Mouse (Mus musculus): ENCODE results near the gene Gck.

Gene Gck

GRCm38 (mm10) chr11:5877421-5877820 lies 72.5 kb downstream of the Gck start:
- no peak for DNase-seq (ENCODE audit: low spot score in 2 of 2)

GRCm38 (mm10) chr11:5873192-5873591 lies 76.7 kb downstream of the Gck start:
- DNase-seq (ENCODE audit: low spot score in 2 of 2): no peak

DNA sequence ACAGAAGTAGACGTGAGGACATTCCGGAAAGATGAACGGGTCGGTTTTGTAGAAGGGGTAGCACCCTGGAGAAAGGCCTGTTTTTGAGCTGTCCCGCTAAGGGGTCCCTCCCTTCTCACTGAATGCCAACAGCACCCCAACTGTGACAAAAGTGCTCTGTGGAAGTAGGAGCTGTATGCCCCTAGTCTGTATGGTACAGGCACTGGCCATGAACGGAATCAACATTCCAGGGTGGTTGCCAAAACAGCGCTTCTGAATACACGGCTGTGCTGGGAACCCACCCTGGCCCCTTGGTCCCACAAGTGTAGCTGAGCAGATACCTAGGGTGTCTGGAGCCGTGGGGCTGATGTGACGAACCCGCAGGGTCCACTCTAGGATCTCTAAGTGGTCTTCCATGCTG lies 77.2 kb downstream of the Gck start:
- no peak for DNase-seq (ENCODE audit: low spot score in 2 of 2)

GRCm38 (mm10) chr11:5870069-5870468 lies 79.8 kb downstream of the Gck start:
- DNase-seq (ENCODE audit: low spot score in 2 of 2): no peak

DNA sequence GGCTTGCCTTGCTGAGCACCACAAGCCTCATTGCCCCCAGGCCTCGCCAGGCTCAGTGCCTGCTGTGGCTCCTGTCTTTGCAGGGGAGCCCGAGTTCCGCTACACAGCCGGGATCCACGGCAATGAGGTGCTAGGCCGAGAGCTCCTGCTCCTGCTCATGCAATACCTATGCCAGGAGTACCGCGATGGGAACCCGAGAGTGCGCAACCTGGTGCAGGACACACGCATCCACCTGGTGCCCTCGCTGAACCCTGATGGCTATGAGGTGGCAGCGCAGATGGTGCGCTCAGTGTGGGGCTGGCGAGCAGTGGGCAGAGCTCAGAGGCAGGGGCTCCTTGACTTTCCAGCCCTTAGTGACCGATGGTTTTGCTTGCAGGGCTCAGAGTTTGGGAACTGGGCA lies 80.5 kb downstream of the Gck start:
- DNase-seq (ENCODE audit: low spot score in 2 of 2): no peak

- DNase-seq (ENCODE audit: low spot score in 2 of 2): no peak
These were observed 81.6 kb downstream of the Gck start for GRCm38 (mm10) chr11:5868324-5868723.

- no peak for DNase-seq (ENCODE audit: low spot score in 2 of 2)
These were observed 82.7 kb downstream of the Gck start for GRCm38 (mm10) chr11:5867196-5867595.

GRCm38 (mm10) chr11:5862394-5863105 lies 87.3 kb downstream of the Gck start:
- DNase-seq (ENCODE audit: low spot score in 2 of 2): no peak

DNA sequence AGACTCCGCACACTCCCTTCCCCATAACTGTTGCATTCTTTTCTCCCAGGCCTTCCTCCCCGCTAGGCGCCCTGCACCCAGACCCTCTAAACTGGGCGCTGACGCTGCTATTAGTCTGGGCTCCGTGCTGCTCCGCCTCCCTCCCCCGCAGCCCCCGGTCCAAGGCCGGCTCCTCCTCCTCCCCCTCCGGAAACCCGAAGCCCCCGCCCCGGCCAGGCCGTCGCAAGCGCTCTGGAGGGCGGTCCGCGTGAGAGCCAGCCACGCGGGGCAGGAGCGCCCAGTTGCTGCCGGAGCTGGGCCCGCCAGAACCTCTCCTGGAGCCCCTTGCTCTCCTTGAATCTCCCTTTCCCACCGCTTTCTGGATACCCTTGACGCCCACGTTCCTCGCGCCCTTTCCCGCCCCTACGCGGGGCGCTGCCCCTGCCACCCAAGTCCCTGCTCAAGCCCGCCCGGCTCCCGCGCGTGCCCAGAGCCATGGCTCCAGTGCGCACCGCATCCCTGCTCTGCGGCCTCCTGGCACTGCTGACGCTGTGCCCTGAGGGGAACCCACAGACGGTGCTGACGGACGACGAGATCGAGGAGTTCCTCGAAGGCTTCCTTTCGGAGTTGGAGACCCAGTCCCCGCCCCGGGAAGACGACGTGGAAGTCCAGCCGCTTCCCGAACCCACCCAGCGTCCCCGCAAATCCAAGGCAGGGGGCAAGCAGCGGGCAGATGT lies 88.0 kb downstream of the Gck start, which contains the start of gene Aebp1:
TSS of gene Aebp1 (plus strand) at position 270 of the 716 bp plus-strand sequence.
- no peak for DNase-seq (ENCODE audit: low spot score in 2 of 2)

- no peak for DNase-seq (ENCODE audit: low spot score in 2 of 2)
These were observed 89.2 kb downstream of the Gck start for GRCm38 (mm10) chr11:5860639-5861038.

- no peak for DNase-seq (ENCODE audit: low spot score in 2 of 2)
These were observed 89.9 kb downstream of the Gck start for GRCm38 (mm10) chr11:5859883-5860550.

DNA sequence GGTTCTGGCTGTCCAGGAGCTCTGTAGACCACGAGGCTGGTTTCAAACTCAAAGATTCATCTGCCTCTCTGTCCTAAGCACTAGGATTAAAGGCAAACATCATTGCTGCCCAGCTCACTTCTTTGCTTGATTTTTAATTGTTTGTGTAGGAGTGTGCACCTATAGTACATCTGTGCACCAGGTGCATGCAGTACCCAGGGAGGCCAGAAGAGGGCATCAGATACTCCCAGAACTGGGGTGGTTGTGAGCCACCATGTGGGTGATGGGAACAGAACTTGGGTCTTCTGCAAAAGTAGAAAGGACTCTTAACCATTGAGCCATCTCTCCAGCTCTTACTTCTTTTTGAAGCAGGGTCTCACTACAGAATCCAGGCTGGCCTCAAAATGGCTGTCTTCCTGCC lies 91.2 kb downstream of the Gck start:
- no peak for DNase-seq (ENCODE audit: low spot score in 2 of 2)

GRCm38 (mm10) chr11:5856479-5857130 lies 93.3 kb downstream of the Gck start:
- no peak for DNase-seq (ENCODE audit: low spot score in 2 of 2)

GRCm38 (mm10) chr11:5855902-5856301 lies 94.0 kb downstream of the Gck start:
- DNase-seq (ENCODE audit: low spot score in 2 of 2): no peak

DNA sequence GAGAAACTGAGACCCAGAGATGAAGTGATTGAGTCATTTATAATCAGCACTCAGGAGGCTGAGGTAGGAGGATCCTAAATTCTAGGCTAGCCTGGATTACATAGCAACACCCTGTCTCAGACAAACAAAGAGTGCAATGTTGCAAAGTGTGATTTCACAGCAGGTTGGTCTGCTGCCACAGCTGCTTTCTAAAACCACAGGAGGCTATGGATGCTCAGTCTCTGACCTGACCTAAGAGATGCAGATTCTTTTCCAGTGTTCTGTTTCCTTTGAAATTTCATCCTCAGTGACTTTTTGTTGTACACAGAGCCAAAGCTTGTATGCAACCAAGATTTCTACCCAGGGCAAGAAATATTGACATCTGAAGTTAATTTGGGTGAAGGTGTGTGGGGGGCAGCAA lies 94.4 kb downstream of the Gck start:
- no peak for DNase-seq (ENCODE audit: low spot score in 2 of 2)

DNA sequence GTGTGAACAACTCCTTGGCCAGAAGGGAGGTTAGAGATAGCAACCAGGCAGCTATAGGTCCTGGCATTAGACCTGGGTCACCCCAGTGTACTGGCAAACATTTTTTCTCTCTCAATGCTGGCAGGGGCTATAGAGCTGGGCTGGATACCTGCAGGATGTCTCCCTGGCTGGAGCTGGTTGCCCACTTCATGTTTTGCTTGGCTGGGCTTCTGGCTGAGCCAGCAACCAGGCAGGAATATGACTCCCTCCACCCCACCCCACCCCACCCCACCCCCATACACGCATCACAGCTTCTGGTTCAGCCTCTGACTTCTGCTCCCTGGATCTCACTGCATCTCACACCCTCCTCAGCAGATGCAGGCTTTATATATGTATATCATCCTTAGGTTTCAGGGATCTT lies 97.6 kb downstream of the Gck start:
- no peak for DNase-seq (ENCODE audit: low spot score in 2 of 2)

GRCm38 (mm10) chr11:5851021-5851736 lies 98.7 kb downstream of the Gck start:
- no peak for DNase-seq (ENCODE audit: low spot score in 2 of 2)
